Mouse (Mus musculus): ENCODE measurements at regions not wholly inside any gene's neighbourhood (a gene's known extent, or its start where the extent isn't known, plus 50 kb on each side); places are given as distances from the start of the nearest gene placed in this dataset.

- no peak for DNase-seq (ENCODE audit: low read depth, low spot score)
These were observed 517.2 kb upstream of the Epha5 start for GRCm38 (mm10) chr5:84934369-84934768.

DNA sequence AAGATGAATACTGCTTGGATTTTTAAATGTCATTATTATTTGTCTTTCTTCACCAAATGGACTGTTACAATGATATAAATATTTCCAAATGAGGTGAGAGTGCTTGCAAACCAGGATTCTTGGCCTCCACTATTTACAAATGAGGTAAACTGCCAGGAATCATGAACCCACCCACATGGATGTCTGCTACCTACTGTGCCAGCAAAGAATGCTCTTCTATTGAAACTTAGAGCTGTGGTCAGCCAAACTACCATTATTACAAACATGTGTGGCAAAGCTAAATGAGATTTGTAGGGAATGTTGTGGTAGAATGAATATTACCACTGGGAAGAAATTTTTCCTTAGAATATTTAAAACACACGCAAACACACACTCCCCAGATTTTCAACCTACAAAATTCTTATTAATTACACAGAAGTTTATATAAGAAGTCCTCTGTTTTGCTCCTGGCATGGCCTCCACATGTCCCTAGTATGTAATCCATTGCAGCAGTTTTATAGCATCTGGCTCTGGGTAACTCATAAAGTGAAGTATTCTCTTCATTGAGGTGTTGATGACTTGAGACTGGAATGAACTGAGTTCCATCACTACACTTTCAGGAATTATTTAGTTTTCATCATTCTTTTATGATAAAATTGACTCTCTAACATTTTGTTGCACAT lies 500.6 kb upstream of the Epha5 start:
- no peak for DNase-seq (ENCODE audit: low read depth, low spot score)

GRCm38 (mm10) chr5:84901669-84902068 lies 484.5 kb upstream of the Epha5 start:
- DNase-seq (ENCODE audit: low read depth, low spot score) = peak; percentile 35

GRCm38 (mm10) chr5:84897535-84897934 lies 480.4 kb upstream of the Epha5 start:
- no peak for DNase-seq (ENCODE audit: low read depth, low spot score)

DNA sequence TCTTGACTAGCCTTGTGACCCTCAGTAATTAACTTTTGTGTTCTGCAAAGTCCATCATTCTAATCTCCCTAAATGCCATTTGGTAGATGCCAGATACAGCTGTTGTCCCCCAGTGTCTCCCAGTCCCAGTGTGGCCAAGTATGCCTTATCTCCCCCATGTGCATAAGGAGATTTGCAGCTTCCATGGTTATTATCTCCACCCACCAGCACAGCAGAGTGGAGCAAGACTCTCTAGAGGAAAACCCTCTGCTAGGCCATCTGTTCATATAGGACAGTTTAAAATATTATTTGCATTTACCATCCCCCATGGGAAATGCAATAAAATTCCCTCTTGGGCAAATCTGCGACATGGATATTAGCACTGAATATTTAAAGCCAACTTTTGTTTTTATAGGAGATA lies 436.4 kb upstream of the Epha5 start:
- no peak for DNase-seq (ENCODE audit: low read depth, low spot score)

GRCm38 (mm10) chr5:84849175-84849574 lies 432.0 kb upstream of the Epha5 start:
- no peak for DNase-seq (ENCODE audit: low read depth, low spot score)

DNA sequence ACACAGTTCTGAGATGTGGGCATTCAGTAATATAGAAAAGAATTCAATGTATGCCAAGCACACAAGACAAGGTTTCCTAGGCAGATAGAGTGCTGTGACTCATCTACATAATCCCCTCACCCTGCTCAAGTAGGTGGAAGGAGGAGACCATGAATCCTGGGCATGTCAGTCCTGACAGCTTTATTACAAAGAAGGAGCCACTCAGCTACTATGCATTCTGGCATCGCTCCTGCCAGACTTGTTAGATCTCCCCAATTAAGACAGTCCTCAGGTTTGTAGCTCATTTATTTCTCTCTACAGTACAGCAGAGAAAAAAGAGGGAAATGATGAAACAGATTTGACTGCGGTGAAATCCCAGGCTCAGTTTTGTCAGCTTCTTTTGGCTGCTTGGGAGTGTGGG lies 431.6 kb upstream of the Epha5 start:
- no peak for DNase-seq (ENCODE audit: low read depth, low spot score)

DNA sequence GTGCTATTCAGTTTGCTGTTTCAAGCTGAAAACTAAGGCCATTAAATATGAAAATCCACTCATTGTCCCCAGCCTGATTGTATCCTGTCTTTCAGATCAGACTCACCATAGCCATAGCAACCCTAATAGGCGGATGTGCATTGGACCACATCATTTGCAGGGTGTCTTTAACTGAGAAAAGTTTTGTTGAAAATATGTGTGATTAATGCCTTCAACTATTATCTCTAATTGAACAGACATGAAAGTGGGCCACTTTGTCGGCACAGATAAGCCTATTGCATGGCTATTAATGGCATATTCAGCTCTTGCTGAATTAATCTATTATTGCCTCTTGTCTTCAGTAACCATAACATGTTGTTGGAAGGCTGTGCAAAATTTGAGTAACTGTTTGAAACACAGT lies 394.3 kb upstream of the Epha5 start:
- DNase-seq (ENCODE audit: low read depth, low spot score) = no peak

- no peak for DNase-seq (ENCODE audit: low read depth, low spot score)
These were observed 393.7 kb upstream of the Epha5 start for GRCm38 (mm10) chr5:84810844-84811243.

DNA sequence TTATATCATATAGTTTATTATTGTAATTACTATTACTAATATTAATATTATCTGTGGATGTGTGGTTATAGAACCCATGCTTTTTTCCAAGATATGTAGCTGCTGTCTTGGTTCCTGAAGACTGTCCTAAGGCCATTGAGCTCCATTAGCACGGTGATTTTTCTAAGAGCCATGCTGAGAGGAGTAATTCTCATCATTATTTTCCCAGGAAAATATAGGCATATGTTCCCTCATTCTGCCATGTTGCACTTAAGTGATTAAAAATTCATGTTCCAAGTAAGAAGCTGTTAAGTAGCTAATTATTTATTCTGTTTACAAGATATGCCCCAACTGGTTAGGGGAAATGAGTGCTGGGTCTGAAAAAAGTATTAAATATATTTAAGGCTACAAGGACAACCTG lies 345.4 kb upstream of the Epha5 start:
- DNase-seq (ENCODE audit: low read depth, low spot score) = no peak

DNA sequence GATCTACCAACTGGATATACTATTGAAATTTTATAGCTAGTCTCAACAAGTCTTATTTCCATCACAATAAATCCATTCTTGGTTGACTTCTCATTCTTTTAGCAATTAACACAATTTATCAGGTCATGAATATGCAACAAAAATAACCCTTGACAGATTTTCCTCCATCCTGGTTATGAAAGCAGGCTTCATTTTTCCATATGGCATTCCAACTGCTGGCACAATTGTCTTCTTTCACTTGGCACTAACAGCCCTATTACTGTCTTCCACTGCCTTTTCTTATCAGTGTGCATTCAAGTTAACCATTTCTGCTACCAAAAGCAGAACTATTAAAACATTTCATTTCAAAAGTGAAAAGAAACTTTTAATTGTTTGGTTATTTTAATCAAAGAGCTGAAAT lies 334.9 kb upstream of the Epha5 start:
- DNase-seq (ENCODE audit: low read depth, low spot score) = no peak

DNA sequence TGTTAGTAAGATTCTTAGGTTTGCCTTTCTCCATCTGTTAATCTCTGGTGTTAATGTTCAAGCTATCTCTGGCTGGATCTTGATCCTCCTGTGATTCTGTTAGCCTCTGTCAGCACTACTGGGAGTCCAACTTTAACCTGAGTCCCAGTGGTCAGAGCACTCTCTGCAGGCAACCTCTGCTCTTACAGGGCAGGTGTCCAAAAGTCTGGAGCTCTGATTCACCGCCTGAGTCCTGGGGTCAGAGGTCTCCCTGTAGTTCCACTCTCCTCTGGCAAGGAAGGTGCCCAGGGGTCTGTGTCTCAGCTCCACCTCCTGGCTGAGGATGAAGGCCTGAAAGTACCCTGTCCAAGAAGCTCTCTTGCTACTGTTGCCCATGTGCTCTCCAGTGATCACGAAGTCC lies 288.3 kb upstream of the Epha5 start:
- DNase-seq (ENCODE audit: low read depth, low spot score) = no peak

DNA sequence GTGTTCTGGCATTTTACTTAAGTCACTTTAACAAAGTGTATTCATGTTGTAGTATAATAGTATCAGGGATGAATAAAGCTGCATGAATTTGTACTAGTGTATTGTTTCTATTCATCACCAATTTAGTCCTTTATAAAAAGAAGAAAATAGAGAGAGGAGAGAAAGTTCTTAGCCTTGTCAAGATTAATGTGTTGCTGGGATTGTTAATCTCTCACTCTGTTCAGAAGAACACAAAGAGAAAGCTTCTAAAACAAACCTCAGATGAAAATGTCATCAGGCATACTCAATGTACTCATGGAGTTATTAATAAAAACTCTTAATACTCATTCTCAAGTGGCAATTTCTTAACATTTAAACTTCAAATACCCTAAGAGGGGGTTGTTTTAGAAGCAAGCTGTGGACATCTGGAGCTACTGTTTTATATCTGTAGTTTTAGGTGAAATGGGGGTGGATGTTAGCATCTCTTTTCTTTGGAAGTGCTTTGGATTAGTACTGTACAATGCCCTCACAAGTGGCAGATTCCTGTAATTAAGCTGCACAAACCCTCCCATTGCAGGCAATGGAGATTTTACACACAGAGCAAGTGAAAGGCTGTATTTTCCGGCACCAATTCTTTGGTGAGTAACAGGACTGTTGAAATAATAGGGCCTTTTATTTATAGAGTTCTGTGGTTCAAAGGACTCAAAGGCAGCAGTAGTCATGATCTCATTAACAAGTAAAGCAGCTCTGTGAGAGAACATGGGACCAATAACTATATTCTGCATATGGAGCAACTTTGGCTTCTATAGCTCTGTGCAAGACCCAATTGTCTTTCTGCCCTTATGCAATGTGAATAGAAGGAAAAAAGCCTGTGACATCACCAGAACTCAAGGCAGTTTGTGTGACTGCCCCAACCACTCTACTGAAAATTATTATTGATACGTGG lies 273.4 kb upstream of the Epha5 start:
- DNase-seq (ENCODE audit: low read depth, low spot score) = no peak

DNA sequence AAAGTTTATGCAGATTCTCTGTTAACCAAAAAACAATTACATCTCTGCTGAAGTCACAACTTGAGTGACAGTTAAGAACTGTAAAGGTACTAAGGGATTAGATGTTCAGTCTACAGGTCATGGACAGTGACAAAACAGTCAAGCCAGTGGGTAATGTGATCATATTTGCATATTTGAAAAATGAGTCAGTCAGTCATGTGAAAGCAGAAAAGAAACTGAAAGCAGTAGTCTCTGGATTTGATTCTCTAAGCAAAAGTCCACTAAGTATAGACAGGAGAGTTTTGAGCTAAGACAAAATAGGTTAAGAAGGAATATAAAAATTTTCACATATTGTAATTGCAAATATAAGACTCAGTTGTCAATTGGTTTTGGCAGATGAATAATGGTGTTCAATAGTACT lies 270.4 kb upstream of the Epha5 start:
- DNase-seq (ENCODE audit: low read depth, low spot score) = no peak

GRCm38 (mm10) chr5:84655171-84655570 lies 238.0 kb upstream of the Epha5 start:
- DNase-seq (ENCODE audit: low read depth, low spot score) = no peak

- no peak for DNase-seq (ENCODE audit: low read depth, low spot score)
These were observed 218.3 kb upstream of the Epha5 start for GRCm38 (mm10) chr5:84635502-84635901.

DNA sequence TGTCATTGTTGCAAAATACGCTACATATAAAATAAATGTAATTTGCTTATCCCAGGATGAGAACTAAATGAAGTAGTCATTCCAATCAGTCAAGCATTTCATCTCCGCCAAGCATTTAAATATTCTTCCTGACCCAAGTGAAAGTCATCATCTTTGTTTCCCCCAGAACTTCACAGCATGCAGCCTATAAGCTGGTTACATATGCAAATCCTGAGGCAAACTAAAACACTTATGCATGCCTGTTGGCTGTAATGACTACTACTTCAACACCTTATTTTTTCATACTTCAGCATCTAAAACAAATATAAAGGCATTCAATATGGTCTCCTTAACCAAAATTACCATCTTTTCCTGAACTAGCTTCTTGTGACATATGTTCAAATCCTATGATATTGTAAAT lies 215.7 kb upstream of the Epha5 start:
- DNase-seq (ENCODE audit: low read depth, low spot score) = no peak

- no peak for DNase-seq (ENCODE audit: low read depth, low spot score)
These were observed 201.0 kb upstream of the Epha5 start for GRCm38 (mm10) chr5:84618194-84618593.

DNA sequence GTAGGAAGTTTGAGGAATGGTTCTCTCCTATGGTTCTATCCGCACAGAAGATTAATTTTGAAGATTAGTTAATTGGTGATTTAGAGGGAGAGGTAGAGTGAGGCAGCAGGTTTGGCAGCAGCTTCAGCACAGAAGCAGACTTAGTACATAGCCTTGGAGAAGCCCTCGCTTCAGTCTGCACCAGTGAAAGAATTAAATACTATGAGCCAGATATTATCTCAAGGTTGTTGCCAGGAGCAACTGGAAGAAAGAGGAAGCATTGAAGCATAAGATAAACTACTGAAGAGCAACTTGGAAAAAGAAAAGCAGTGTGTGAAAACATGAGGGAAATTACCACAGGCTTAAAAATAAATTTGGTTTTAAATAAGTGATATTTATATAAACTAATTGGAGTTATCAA lies 191.5 kb upstream of the Epha5 start:
- DNase-seq (ENCODE audit: low read depth, low spot score) = no peak

DNA sequence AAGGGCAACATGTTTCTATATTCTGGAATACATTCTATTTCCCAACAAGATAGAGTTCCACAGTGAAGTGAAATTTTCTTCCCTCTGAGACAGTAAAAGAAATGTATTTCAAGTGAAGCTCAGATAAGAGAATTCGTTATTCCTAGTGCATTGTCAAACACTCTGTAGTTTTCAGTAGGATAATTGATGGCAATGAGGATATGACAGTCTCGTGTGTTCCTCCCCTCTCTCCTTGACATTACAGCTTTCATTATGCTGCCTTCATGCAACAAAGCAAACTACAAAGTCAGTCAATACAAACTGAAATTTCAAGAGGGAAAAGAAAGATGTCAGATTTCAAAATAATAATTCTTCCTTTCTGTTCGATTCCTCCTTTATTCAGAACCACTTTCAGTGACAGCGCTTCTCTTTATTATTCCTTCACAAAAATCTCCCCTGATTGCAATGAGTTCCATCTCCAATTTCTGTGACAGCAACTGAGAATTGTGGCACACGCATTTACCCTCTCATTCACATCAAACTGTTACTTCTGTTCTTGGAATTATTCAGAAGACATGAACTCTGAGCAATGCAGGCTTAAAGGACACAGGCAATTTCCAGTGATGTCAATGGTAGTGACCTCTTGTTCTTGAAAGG lies 148.2 kb upstream of the Epha5 start:
- no peak for DNase-seq (ENCODE audit: low read depth, low spot score)

DNA sequence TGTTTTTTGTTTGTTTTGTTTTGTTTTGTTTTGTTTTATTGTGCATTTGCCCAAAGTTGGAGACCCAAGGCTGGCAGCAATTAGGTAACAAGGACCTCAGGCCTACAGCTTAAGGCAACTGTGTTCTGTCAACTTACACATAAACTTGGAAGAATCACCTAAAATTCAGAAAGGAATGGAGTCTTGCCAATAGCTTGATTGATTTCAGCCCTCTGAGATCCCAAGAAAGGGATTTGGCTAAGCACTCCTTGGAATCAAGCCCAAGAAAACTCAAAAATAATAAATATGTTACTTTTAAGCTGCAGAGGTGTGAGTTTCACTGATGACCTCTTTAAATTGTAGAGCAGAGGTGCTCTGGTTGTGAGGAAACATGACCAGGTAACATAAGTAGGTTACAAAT lies 102.7 kb upstream of the Epha5 start:
- no peak for DNase-seq (ENCODE audit: low read depth, low spot score)

DNA sequence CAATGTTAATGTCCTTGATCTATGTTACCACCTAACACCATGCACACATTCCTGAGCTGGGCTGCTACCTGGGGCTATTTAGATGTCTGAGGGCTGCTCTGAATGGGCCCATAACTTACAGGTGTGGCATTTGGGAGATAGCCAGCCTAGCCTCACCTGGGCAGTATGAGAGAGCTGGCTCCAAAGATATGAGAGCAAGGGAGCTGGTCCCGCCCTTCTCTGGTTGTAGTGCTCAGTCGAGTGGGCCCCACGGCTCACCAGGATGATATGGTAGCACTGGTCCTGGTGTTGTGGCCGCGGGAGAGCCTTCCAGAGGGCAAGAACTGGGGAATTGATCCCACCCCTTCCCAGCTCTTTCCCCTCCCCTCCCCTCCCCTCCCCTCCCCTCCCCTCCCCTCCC lies 93.0 kb upstream of the Epha5 start:
- DNase-seq (ENCODE audit: low read depth, low spot score) = no peak

GRCm38 (mm10) chr5:84480978-84481377 lies 63.8 kb upstream of the Epha5 start:
- DNase-seq (ENCODE audit: low read depth, low spot score) = no peak

All from ZHBTc4 (cell line).